Mouse (Mus musculus) right cerebral cortex, postnatal 14 days (tissue): ENCODE results near the gene Hnrnpul2.
"Not testable (repeated sequence)": the region's sequence is repeated elsewhere in the genome, so short reads cannot be mapped to it uniquely, and the experiment has no call there.

Experiments used
- DNase-seq: peaks from one replicate; pipeline ENCODE4 v3.0.0; 2022

Hnrnpul2 gene

GRCm38 (mm10) chr19:8852236-8852928, 32.6 kb downstream of the Hnrnpul2 start:
- DNase-seq = no peak

- DNase-seq = no peak
Measured at GRCm38 (mm10) chr19:8853117-8853516, 33.3 kb downstream of the Hnrnpul2 start.

- DNase-seq = peak; percentile 58
Measured at GRCm38 (mm10) chr19:8857689-8858088, 37.9 kb downstream of the Hnrnpul2 start.

- DNase-seq = no peak
Measured at GRCm38 (mm10) chr19:8859018-8859417, 39.2 kb downstream of the Hnrnpul2 start.

GRCm38 (mm10) chr19:8864265-8864664, 44.5 kb downstream of the Hnrnpul2 start:
- DNase-seq = no peak

- not testable (repeated sequence) for DNase-seq
Measured at GRCm38 (mm10) chr19:8870381-8870780, 50.6 kb downstream of the Hnrnpul2 start.

GRCm38 (mm10) chr19:8870838-8871237, 51.0 kb downstream of the Hnrnpul2 start:
- no peak for DNase-seq

- DNase-seq = peak; percentile 93
Measured at GRCm38 (mm10) chr19:8871267-8872186, 51.7 kb downstream of the Hnrnpul2 start, which contains the start of gene Ubxn1. Ubxn1 (plus strand) TSS chr19:8871496.

- no peak for DNase-seq
Measured at GRCm38 (mm10) chr19:8872266-8872840, 52.5 kb downstream of the Hnrnpul2 start.

- no peak for DNase-seq
Measured at GRCm38 (mm10) chr19:8875031-8875430, 55.2 kb downstream of the Hnrnpul2 start.

GRCm38 (mm10) chr19:8880311-8881033, 60.7 kb downstream of the Hnrnpul2 start, which contains the start of gene Uqcc3:
Uqcc3 (minus strand) TSS chr19:8880923.
- peak; percentile 85 for DNase-seq

- DNase-seq = no peak
Measured at GRCm38 (mm10) chr19:8881034-8881392, 61.2 kb downstream of the Hnrnpul2 start.

- no peak for DNase-seq
Measured at GRCm38 (mm10) chr19:8883616-8884015, 63.8 kb downstream of the Hnrnpul2 start, which contains the start of the genes Lbhd1 and Gm49403. Lbhd1 (plus strand) TSS chr19:8883732. Gm49403 (plus strand) TSS chr19:8883930.
